Mouse (Mus musculus) lung, adult 2 months (tissue): Measurements from ENCODE around the gene Arfip1. TPM values are rescaled to one million over a fixed set of nuclear protein-coding genes. Genes with fewer than 3 reads are reported as not detected.

Experiments used
- DNase-seq: peaks from one replicate; pipeline ENCODE4 v3.0.0; 2022
- H3K4me1 ChIP-seq: fragments of 200-500 bp; 2 replicates; pipeline ENCODE4 v1.6.1; 2011; ENCODE audit warnings: low read length; ENCODE audit not compliant: control insufficient read depth, insufficient read depth
- H3K4me3 ChIP-seq: fragments of 200-500 bp; replicated peaks from 2 replicates; pipeline ENCODE3; 2011; ENCODE audit warnings: low read depth, mild to moderate bottlenecking, control low read depth, low read length; ENCODE audit errors: extremely low read depth
- CTCF ChIP-seq: fragments of 200-500 bp; IDR thresholded peaks from 2 replicates; pipeline ENCODE4 v1.5.1; 2011; ENCODE audit warnings: mild to moderate bottlenecking, low read length, control low read depth; ENCODE audit not compliant: insufficient read depth
- POLR2A ChIP-seq: fragments of 200-500 bp; IDR thresholded peaks from 2 replicates; pipeline ENCODE4 v1.6.1; 2011; ENCODE audit warnings: low read depth, mild to moderate bottlenecking, control low read depth, low read length, borderline replicate concordance; ENCODE audit errors: extremely low read depth
- WGBS: fragments of 180-500 bp; shearing (Covaris S2); methylation state at CpG from one replicate; pipeline ENCODE4 v1.1.7; 2018; 5-methylcytosine and 5-hydroxymethylcytosine counted together
- polyA plus RNA-seq: library from polyadenylated mRNA; depleted of rRNA; stranded (reverse); fragments of >200 nt; gene quantifications from 2 replicates; pipeline ENCODE4 v1.2.3, GENCODE M21; 2012

Arfip1 gene
- polyA plus RNA-seq, 1 experiment, result 14.2 TPM

GRCm38 (mm10) chr3:84502101-84502500 is 80.3 kb downstream of the Arfip1 start:
- 87% methylated on average over 2 of the region's 2 CpGs for WGBS
- no peak for DNase-seq

DNA sequence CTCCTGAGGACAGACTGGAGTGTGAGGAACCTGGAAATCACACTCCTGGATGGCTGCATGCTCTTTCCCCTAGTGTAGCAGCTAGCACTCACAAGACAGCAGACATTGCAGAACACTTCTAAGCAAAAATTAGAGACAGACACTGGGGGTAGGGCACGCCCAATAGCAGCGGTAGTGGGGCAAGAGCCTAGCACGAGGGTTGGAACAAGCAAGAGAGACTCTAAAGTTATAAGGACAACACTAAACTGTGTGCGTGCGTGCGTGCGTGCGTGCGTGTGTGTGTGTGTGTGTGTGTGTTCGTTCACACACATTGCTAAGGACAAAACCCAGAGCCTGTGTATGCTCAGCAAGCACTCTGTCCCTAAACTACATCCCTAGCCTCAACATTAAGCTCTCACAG is 81.9 kb downstream of the Arfip1 start:
- 67% methylated on average over 10 of the region's 10 CpGs for WGBS
- TF ChIP-seq CTCF (no peak), POLR2A (no peak)
- no peak for DNase-seq

More at GRCm38 (mm10) chr3:84502101-84502500, 80.3 kb downstream of the Arfip1 start:
- TF ChIP-seq POLR2A (no peak), CTCF (no peak)
- Histone ChIP-seq H3K4me1 (no peaks in the 10 kb centered on the region), H3K4me3 (no peak overlapping the region)

DNA sequence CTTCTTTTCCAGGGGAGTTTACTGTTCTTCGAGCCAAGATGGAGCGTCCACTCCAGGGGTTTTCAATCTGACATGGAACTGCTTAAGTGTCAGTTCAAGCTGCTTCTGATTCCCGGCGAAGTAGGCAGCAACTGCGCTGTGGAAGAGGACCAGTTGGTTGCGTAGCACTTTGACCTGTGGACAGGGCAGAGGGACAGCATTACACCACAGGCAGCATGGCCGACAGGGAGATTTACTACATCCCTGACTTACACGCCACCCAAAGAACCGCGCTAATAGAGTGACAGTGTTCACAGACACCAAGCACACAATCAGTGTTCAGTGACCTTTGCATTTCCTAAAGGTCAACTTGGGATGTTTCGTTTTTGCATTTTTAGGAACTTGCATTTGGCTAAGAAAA is 84.7 kb downstream of the Arfip1 start:
- Histone ChIP-seq H3K4me1 (0 out of 2 replicates have a peak, but pooled peaks cover 3% of the 10 kb centered on the region), H3K4me3 (no peak overlapping the region)
- 80% methylated on average over 11 of the region's 11 CpGs for WGBS
- no peak for TF ChIP-seq CTCF
- TF ChIP-seq POLR2A, result no peak
- no peak for DNase-seq

More for the DNA sequence above, 81.9 kb downstream of the Arfip1 start:
- Histone ChIP-seq H3K4me1 (no peaks in the 10 kb centered on the region), H3K4me3 (no peak overlapping the region)

GRCm38 (mm10) chr3:84492657-84493056 is 89.8 kb downstream of the Arfip1 start:
- 83% methylated on average over 8 of the region's 8 CpGs for WGBS
- no peak for DNase-seq
- Histone ChIP-seq H3K4me3 (no peak overlapping the region), H3K4me1 (peaks cover 3% of the 10 kb centered on the region; the same call in 1 of the 2 replicates)
- TF ChIP-seq CTCF (no peak), POLR2A (no peak)

DNA sequence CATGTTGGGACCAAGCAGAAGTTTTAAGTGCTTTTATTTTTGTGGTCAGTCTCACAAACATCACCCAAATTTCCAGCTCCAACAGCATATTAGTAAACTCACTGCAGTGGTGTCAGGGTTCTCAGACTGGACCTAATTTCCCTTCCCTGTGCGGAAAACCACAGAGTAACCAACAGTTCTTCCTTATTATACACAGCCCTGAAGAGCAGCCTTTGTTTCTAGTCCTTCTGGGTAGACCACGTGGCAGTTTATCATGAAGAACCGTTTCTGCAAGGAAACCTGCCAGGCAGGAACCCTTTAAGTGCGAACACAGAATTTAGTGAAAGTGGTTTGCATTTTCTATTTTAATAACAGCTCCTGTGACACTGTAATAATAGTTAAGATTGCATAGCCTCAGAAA is 90.3 kb downstream of the Arfip1 start:
- 57% methylated on average over 4 of the region's 4 CpGs for WGBS
- peaks cover 4% of the 10 kb centered on the region; the same call in 1 of the 2 replicates for H3K4me1 ChIP-seq
- TF ChIP-seq POLR2A (no peak), CTCF (no peak)
- no peak overlapping the region for H3K4me3 ChIP-seq
- no peak for DNase-seq

GRCm38 (mm10) chr3:84488716-84489115 is 93.7 kb downstream of the Arfip1 start:
- H3K4me1 ChIP-seq, result peaks cover 3% of the 10 kb centered on the region; the same call in 1 of the 2 replicates
- TF ChIP-seq POLR2A (no peak), CTCF (no peak)
- no peak for DNase-seq
- H3K4me3 ChIP-seq, result no peak overlapping the region
- 61% methylated on average over 6 of the region's 6 CpGs for WGBS

GRCm38 (mm10) chr3:84484891-84485290 is 97.5 kb downstream of the Arfip1 start:
- WGBS, result 58% methylated on average over 3 of the region's 3 CpGs
- no peak overlapping the region for H3K4me3 ChIP-seq
- TF ChIP-seq POLR2A (no peak), CTCF (no peak)
- DNase-seq, result no peak
- peaks cover 12% of the 10 kb centered on the region for H3K4me1 ChIP-seq

DNA sequence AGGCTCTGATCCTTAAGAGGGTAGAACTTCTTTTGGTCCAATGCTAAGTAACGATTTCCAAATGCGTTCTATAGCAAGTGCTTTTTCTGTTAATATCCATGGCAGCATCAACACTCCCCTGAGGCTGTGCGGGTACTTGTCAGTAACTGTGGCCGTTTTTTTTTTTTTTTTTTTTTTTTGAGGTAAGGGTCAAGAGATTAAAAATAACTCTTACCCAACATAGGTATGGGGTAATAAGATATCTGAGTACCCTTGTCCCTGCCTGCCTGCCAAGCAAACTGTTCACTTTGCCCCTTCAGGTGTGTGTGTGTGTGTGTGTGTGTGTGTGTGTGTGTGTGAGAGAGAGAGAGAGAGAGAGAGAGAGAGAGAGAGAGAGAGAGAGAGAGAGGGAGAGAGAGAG is 98.1 kb downstream of the Arfip1 start:
- 56% methylated on average over 4 of the region's 4 CpGs for WGBS
- Histone ChIP-seq H3K4me1 (peaks cover 15% of the 10 kb centered on the region), H3K4me3 (no peak overlapping the region)
- no peak for TF ChIP-seq POLR2A
- no peak for TF ChIP-seq CTCF
- no peak for DNase-seq

GRCm38 (mm10) chr3:84482121-84482520 is 100.3 kb downstream of the Arfip1 start:
- Histone ChIP-seq H3K4me3 (no peak overlapping the region), H3K4me1 (peaks cover 13% of the 10 kb centered on the region)
- TF ChIP-seq POLR2A, result no peak
- no peak for TF ChIP-seq CTCF
- no peak for DNase-seq
- WGBS, result 90% methylated on average over 6 of the region's 6 CpGs

DNA sequence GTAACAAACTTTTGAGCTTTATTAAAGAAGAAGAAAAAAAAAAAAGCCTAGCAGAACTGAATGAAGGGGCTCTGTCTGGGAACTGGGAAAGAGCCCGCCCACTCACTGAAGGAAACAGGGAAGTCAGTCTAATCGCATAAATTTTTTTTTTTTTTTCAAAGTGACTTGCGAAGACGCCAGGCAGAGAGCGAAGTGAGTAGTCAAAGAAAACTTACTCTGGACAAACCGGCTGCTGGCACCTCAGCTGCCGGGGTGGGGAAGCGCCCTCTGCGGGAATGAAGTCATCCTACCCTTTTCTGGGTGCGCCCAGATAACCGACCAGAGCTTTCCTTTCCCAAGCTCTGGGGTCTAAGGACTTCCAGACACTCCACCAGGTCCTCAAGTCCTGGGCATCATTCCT is 101.3 kb downstream of the Arfip1 start:
- no peak for TF ChIP-seq POLR2A
- peak; percentile 18; the same call in 1 of the 2 replicates for TF ChIP-seq CTCF
- Histone ChIP-seq H3K4me3 (peak overlapping the region; percentile 1), H3K4me1 (peaks cover 12% of the 10 kb centered on the region; the same call in 1 of the 2 replicates)
- no peak for DNase-seq
- 6% methylated on average over 11 of the region's 11 CpGs for WGBS
